Mouse (Mus musculus): ENCODE measurements around the gene Fblim1. TPM values are rescaled to one million over a fixed set of nuclear protein-coding genes. Genes with fewer than 3 reads are reported as not detected.

Fblim1 gene
- total RNA-seq, 2 experiments from 2014 or later, result 1.5 to 4.7 TPM

DNA sequence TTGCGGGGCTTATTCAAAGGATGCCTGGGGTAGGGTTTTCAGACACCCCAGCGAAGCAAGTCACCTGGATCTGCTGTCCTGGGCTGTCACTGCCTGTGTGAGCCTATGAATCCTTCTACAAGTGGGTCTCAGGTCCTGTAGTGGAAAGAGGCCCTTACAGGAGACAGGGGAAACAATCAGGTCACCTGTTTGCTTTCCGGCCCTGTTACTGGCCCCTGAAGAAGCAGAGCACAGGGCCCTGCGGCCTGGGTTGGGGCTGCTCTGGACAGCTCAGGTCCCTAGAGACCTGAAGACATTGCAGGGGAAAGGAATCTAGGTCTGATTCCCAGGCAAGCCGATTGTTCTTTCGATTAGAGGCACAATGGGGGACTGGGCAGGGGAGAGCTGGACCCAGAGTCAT is 5.5 kb downstream of the Fblim1 start:
- no peak for DNase-seq

- no peak for DNase-seq
Observed at GRCm38 (mm10) chr4:141599251-141600141, 6.4 kb downstream of the Fblim1 start.

DNA sequence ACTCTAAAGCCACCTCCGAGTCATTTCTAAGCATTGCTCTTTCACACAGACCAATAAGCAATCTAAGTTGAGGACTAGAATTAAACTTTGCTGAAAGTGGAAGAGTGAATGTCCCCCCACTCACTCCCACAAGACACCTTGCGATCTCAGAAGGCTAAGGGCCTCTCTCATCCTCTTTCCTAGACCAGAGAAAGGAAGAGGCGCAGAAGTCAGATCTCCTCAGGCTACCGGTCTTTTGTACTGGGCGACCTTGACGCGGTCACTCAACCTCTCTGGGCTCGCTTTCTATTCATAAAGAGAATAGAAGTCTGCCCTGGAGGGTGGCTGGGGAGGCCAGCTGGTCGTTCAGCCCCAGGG is 7.0 kb downstream of the Fblim1 start:
- no peak for DNase-seq

- DNase-seq, result no peak
Observed at GRCm38 (mm10) chr4:141598199-141598893, 7.5 kb downstream of the Fblim1 start.

DNA sequence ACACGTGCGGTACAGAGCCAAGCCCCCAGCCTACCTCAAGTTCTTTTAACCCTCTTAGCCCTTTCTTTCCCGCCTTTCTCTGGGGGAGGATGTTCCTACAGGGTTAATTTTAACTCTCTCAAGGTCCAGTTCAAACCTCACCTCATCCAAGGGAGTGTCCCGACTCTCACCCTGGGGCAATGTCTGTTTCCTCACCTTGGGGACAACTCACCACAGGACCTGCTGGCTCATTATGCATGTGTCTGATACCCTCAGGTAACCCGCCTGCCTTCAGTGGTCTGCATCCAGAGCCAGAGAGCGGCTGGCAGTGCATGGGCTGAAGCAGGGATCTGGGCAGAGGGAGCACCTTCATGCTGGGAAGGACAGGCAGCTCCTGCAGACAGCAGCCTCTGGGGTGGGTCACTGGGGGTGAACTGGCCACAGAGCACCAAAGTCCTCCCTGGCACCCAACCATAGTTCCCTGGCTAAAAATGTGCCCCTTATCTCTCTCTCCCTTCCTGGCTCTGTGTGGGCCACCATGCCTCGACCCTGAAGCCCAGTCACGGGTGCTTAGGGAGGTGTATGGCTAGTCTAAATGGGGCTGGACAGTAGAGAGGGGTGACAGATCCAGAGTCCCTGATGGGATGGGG is 9.1 kb downstream of the Fblim1 start:
- no peak for DNase-seq

GRCm38 (mm10) chr4:141595605-141596268 is 10.2 kb downstream of the Fblim1 start:
- DNase-seq, result no peak

DNA sequence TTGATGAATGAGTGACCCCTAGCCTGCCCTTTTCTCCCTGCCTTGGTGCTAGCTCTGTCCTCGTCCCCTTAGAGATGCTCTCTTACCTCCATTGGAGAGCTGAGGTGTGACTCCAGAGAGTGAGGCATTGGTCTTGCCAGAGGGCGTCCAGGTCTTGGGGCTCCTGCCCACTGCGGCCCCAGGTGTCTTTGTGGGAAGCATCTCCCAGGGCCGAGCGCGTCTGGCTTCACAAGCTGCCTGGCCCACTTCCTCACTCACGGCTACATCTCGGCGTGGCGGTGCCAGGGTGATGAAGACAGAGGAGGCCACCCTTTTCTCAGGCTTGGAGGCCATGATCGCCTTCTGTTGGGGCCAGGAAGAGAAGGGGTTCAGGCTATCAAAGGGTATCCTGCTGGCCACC is 10.8 kb downstream of the Fblim1 start:
- no peak for DNase-seq

DNA sequence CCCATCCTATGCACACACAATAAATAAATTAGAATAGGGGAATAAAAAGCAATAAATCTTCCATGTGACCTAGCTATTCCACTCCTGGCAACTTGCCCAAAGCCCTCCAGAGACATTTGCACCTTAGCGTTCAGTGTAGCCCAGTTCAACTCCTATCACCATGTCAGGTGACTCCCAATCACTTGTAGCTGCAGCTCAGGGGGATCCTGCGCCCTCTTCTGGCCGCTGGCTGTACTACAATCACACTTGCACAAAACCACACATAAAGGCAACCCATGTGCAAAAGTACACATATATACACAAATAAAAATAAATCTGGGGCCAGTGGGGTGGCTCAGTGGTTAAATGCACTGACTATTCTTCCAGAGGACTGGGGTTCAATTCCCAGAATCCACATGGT is 14.3 kb downstream of the Fblim1 start:
- DNase-seq, result no peak

GRCm38 (mm10) chr4:141583919-141584318 is 22.0 kb downstream of the Fblim1 start:
- no peak for DNase-seq

DNA sequence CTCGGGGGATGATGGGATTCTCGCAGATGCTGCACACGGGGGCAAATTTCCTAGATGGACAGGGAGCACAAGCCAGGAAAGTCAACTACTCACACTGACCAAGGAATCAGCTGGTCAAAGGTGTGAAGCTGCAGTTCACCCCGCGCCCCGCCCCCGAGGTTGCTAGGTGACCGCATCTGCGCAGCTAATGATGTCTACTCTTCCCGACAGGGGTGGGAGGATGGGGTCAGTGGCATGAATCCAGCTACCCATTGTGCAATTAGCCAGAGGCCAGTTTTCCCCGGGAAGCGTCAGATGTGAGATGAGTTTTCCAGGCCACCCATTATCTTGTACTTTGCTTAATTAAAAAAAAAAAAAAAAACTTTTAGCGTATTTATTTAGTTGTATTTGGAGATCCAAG is 24.8 kb downstream of the Fblim1 start:
- DNase-seq, result peak; percentile 46

GRCm38 (mm10) chr4:141578833-141579232 is 27.1 kb downstream of the Fblim1 start:
- DNase-seq, result no peak

DNA sequence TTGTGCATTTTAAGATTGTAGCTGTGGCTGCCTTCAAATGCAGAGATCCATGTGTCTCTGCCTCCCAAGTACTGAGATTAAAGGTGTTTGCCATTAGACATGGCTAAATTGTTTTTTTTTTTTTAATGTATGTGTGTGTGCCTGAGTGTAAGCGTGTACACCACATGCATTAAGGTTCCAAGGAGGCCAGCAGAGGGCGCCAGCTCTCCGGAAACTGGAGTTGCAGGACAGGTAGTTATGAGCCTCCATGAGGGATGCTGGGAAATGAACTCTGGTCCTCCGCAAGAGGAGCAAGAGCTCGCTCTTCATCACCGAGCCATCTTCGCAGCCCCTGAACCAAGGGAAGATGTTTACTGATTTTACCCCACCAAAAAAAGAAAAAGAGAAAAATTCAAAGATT is 29.0 kb downstream of the Fblim1 start:
- DNase-seq, result no peak

DNA sequence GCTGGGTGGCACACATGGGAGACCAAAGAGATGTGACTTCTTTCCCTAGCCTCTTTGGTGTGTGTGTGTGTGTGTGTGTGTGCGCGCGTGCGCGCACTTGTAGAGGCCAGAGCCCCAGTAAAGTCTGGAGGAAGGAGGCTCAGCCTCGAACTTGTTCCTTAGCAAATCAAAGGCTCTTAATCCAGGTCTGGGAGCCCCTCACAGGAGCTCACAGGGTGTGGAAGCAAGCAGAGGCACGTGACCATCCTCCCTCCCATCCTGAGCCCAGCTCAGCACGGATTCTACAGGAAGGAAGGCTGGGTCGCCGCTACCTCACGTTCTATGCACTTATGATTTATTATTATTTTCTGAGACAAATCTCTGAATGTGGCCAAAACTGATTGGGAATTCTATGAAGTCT is 29.5 kb downstream of the Fblim1 start:
- DNase-seq, result no peak

GRCm38 (mm10) chr4:141574789-141575702 is 30.9 kb downstream of the Fblim1 start:
- DNase-seq, result peak; percentile 70

- peak; percentile 35 for DNase-seq
Observed at GRCm38 (mm10) chr4:141573359-141573966, 32.4 kb downstream of the Fblim1 start.

- no peak for DNase-seq
Observed at GRCm38 (mm10) chr4:141572668-141573358, 33.1 kb downstream of the Fblim1 start.

DNA sequence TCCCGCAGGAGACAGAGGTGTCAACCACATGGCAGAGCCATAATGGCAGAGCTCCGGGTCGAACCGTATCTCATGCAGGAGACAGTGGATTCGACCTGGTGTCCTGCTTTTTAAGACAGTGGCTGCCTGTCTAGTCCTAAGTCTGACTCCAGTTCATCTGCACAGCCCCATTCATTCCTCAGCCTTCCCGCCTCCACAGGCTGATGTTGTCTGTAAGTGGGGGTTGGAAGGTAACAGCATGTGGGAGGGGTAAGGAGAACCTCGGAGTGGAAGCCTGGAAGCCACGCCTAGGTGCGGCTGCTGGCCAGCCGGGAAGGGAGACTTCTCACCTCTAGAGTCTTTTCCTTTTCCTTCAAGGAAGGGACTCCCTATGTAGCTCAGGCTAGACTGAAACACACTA is 34.0 kb downstream of the Fblim1 start:
- no peak for DNase-seq

GRCm38 (mm10) chr4:141571337-141571739 is 34.6 kb downstream of the Fblim1 start:
- DNase-seq, result no peak

GRCm38 (mm10) chr4:141570821-141571220 is 35.1 kb downstream of the Fblim1 start:
- no peak for DNase-seq

DNA sequence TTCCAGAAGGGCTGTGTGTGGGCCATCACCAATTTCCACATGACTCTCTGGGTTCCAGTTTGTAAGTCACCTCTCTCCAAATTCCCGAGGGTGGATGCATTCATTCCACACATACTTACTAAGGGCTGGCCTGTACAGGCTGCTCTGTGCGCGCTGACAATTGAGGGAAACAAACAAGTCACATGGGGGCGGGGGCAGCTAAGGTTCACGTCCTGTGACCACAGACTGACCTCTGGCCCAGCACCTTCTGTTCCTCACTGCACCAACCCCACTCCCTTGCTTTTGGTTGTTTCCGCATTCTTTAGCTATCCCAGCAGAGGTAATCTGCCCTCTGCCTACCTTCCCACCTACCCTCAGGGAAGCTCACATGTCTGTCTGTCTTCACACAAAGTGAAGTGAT is 35.9 kb downstream of the Fblim1 start:
- DNase-seq, result peak; percentile 46

All from gastrocnemius, postnatal 25 days (tissue).